Mouse (Mus musculus) layer of hippocampus, adult 9-10 months (tissue): ENCODE measurements around the gene Casq2.

Source experiments
- DNase-seq: peaks from one replicate; pipeline ENCODE4 v3.0.0; 2022; ENCODE audit warnings: low spot score

Gene Casq2

DNA sequence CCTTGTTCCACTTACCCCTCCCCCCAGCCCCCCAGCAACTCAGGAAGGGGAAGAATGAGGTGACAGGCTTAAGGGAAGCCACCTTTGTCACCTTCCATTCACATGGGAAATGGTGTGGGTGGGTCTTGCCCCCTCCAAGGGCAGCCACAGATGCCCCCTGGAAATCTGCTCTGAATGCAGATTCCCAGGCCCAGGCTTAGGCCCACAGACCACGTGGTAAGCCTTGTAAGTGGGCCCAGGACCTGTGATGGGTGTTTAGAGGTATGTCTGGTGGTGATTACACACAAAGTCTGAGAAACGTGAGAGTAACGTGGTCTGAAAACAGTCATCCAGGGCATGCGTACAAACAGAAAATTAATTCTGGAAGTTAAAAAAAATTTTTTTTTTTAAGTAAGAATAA is 78.7 kb downstream of the Casq2 start:
- no peak for DNase-seq

- DNase-seq: no peak
These were observed 79.5 kb downstream of the Casq2 start for GRCm38 (mm10) chr3:102165536-102166286.

DNA sequence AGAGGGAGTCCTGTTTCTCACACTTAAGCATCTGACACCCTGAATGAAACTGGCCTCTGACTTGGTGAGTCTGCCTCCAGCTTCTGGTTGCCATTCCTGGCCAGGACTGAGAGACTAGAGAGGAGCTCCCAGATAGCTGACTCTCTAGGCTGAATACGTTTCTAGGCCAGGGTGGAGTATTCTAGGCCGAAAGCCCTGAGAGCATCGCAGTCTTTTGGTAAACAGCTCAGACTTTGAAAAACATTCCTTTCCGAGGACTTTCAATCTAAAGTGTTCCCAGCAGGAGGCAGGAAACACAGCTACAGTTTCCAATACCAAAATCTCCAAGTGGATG is 80.0 kb downstream of the Casq2 start:
- no peak for DNase-seq

DNA sequence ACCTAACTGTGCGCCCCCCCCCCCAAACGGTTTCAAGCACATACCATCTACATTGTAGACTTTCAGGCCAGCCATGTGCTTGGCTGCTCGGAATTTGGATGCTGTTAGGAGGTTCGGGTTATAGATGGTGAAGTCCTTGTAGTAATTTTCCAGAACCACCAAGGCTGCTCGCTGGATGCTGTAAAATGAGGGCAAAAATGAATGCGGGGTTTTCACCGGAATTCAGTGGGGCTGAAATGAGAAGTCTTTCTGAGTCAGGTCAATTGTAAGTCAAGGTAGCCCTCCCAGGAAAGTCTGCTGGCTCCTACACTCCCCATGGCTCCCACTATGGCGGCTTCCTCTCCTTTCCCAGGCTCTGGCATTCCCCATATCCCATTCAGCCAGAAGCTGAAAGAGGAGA is 80.6 kb downstream of the Casq2 start:
- no peak for DNase-seq

DNA sequence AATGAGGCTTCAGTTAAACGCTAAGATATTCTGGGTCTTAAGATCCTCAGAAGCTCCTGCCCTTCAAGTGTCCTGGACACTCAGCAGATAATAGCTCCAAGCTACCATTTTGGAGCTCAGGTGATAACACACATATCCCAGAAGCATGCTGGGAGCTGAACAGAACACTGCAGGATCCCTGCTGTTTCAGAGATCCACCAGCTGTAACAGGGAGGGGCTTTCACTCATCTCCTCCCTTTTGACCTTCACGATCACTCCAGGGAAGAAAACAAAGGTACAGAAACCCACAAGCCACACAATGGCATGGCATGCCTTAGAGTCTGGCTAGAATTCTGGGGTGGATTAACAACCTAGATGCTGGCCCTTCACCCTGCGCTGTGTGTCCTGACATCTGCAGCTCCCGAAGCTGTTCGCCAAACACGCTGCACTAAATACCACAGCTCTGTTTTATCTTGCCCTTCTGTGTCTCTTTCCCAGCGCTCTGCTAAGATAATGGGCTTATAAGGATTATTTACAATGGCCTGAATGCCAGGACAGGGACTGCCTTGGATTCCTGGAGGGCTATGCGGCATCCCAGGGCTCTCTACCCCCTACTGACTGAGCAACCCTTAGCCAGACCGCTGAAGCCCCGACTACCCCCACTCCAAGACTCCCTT is 81.5 kb downstream of the Casq2 start:
- no peak for DNase-seq

DNA sequence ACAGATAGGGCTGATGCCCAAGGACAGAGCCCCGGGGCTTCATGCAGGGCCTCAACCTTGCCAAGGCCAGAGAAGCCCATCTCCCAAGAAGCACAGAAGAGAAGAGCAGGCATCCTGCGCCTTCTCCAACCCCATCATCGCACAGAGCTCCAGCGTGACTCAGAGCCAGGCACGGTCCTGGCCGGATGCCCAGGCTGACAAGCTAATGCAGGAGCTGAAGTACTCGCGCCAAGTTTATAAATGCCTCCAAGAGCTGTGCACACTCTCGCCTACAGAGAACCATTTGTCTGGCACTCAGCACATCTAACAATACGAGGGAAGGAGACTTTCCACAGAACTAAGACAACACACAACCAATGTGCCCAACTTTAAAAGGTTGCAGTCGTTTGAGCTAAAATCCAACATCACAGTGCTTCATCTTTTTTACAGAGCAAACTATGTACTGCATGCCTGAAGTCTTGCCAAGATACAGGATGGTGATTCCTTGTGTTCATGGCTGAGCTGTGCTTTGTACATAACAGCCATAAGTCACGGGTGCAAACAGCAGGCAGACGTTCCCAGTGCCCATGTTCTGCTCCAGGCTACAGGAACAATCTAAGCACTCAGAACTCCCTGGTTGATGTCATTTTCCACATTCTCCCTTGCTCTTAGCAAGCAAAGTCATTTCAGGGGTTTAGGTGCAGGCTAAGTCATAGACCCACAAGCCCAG is 83.1 kb downstream of the Casq2 start:
- DNase-seq: peak; percentile 95

DNA sequence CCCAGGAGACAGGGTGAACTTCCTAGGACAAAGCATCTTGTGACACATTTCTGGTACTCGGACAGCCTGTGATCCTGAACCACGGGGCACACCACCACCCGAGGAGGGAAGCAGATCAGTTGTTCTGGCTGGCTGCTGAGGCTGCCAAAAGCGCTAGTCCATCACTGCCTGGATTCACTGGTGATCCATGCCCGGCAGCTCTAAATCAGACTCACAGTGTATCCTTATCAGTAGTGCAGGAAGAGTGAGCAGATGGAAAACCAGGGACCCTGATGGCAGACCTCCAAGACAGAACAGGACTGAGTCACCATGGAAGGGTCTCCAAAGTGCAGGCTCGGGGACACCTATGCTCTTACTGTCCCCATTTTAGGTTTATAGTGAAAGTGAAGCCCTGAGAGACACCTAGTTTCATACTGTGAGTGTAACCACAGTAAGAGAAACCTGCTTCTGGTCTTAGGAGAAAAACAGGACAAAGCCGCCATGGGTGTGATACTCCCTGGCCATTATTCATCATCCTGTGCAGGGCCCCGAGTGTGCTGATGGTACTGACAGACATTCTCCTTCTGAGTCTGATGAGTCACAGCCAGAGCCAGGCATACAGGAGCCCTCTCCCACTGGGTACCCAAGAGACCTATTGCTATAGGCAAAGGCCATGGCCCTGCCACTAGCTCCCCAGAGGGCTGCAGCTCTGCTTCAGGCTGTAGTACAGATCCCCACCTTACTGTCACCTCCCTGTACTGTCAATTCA is 88.1 kb downstream of the Casq2 start:
- DNase-seq: no peak

GRCm38 (mm10) chr3:102175701-102176100 is 89.5 kb downstream of the Casq2 start:
- no peak for DNase-seq

GRCm38 (mm10) chr3:102176116-102176515 is 89.9 kb downstream of the Casq2 start:
- DNase-seq: no peak

- no peak for DNase-seq
These were observed 91.8 kb downstream of the Casq2 start for GRCm38 (mm10) chr3:102177837-102178615.

- DNase-seq: no peak
These were observed 93.7 kb downstream of the Casq2 start for GRCm38 (mm10) chr3:102179869-102180268.

DNA sequence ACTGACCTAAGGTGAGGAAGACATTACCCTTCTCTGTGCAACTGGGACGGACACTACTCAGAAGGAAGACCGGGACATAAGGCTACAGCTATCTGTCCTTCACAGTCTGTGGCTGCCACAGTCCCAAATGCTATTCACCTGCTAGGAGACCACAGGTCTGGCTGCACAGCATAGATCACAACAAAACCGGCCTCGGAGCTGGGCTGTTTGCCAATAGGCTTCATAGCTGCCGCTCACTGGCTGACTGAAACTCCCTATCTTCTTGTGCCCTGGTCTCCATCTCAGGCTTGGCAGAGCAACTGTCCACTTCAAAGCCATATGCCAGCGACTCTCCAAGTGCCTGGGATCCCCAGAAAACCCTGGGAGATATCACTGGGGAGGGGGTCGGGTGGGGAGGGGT is 94.5 kb downstream of the Casq2 start:
- no peak for DNase-seq

DNA sequence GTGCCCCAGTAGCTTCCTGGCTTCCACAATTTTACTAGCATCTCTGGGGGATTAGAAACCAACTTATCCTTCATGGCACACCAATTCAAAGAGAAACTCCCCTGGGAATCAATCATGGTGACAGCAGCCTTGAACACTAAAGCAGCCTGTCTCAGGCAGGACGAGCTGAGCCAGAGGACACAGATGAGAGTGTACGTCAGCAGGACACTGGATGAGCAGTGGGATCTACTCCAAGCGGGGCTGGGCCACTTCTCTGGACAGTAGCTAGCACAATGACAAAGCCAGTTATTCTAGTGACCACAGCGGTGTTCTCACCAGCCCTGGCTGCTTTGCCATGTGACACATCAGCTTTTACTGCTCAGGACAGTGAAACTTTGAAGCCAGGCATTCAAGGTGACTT is 95.0 kb downstream of the Casq2 start:
- DNase-seq: no peak

GRCm38 (mm10) chr3:102182601-102183000 is 96.4 kb downstream of the Casq2 start:
- DNase-seq: no peak

DNA sequence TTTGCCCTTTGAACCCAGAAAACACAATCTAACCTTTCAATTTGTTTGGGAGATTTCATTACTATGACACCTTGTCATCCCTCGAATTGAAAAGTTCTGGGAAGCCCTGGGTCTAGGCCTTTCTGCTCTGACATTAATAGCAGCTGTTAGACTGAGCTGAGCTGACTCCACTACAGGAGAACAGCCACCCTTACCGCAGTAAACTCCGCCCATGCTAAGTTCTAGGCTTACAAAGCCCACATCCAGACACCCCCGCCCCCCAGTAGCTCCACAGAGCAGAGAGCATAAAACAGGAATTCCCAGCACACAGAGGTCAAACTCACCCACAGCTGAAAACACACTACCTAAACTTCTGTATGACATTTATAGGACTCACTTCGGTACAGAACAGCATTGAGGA is 98.5 kb downstream of the Casq2 start:
- no peak for DNase-seq

- DNase-seq: no peak
These were observed 101.2 kb downstream of the Casq2 start for GRCm38 (mm10) chr3:102187401-102187800.

DNA sequence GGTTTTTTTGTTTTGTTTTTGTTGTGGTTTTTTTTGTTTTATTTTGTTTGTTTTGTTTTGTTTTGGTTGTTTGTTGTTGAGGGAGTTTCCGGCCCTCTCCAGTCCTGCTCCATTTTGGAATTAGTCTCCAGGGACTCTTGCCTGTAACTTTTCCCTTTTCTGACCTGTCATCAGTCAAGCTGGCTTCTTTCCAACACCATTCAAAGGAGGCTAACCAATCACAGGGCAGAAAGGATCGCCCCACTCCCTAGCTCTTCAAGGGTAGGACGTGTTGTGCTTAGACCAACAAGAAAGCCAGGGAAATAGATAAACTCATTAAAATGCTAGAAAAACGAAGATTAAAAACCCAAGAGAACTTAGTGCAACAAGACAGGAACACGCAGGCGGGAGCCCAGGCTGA is 102.8 kb downstream of the Casq2 start:
- DNase-seq: no peak

- no peak for DNase-seq
These were observed 103.8 kb downstream of the Casq2 start for GRCm38 (mm10) chr3:102190015-102190414.

DNA sequence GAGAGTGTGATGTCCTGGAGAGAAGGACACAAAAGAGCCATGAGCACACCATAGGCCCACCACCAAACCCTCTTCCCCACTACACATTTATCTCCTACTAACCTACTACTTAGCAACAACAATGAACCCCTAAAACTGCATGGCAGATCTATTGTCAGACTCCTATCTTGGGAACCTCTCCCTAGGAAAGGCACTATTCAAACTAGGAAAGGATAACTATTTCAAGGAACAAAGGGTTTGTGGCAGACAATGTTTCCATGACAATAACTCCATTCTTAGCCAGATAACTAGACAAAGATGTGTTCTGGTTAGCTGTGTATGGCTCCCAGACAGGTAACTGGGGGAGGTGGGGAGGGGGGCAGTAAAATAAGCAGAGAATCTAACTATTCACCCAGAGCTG is 104.4 kb downstream of the Casq2 start:
- DNase-seq: no peak

DNA sequence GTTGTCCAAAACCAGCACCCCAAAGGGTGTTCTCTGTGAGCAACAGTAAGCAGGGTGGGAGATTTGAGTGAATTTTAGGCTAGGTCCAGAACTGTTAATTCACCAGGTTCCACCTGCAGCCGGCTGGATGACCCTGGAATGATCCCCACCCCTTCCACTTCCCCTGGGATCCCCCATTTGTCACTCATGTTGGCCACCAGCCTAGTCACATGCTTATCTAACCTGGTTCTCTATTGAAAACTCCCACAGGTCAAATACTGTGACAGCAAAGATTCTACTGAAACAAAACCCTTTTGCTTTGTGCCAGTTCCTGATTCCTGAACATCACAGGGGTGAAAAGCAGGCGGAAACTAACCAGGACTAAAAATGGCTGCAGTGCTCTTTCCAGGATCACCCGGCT is 105.4 kb downstream of the Casq2 start:
- no peak for DNase-seq

DNA sequence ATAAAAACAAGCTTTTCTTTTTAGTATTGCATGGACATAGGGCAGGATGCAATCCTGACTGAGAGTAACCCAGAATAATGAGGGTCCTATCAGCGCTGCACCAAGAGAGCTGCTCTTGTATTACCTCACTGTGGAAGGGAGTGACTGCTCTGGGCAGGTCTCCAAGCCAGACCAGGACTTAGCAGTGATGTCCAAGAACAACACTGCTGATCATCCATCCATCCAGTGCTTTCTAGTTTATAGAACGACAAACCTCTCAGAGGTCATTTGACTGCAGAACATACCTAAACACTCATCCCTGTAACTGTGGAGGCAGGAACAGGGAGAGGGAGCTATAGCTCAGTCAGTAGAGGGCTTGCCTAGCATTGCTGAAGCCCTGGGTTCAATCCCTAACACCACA is 106.4 kb downstream of the Casq2 start:
- DNase-seq: no peak
